Mouse (Mus musculus) hindbrain, embryonic 14.5 days (tissue): ENCODE measurements at regions not wholly inside any gene's neighbourhood (a gene's known extent, or its start where the extent isn't known, plus 50 kb on each side); places are given as distances from the start of the nearest gene placed in this dataset.

Experiments
- ATAC-seq: fragments of 200-750 bp; cut with Nextera tagmentation; 2 replicates; pipeline ENCODE4 v1.8.0; 2017; ENCODE audit warnings: moderate number of reproducible peaks, mild to moderate bottlenecking, moderate TSS enrichment, moderate library complexity; ENCODE audit not compliant: low FRiP score
- DNase-seq: peaks from one replicate; pipeline ENCODE4 v3.0.0-alpha.2; 2015; ENCODE audit warnings: low spot score
- H3K27ac ChIP-seq: fragments of 300-500 bp; sonication (generic); 2 replicates; pipeline ENCODE4 v1.5.1; 2014; ENCODE audit warnings: mild to moderate bottlenecking, moderate library complexity
- H3K27me3 ChIP-seq: fragments of 300-500 bp; sonication (generic); 2 replicates; pipeline ENCODE4 v1.6.1; 2014; ENCODE audit warnings: mild to moderate bottlenecking, low read length, mixed read lengths; ENCODE audit not compliant: control insufficient read depth, insufficient read depth
- H3K36me3 ChIP-seq: fragments of 300-500 bp; sonication (generic); replicated peaks from 2 replicates; pipeline ENCODE4 v1.6.1; 2014; ENCODE audit not compliant: control insufficient read depth, insufficient read depth
- H3K4me1 ChIP-seq: fragments of 300-500 bp; sonication (generic); replicated peaks from 2 replicates; pipeline ENCODE4 v1.6.1; 2014; ENCODE audit warnings: antibody characterized with exemption, low read length, mixed read lengths; ENCODE audit not compliant: control insufficient read depth, insufficient read depth
- H3K4me2 ChIP-seq: fragments of 300-500 bp; sonication (generic); replicated peaks from 2 replicates; pipeline ENCODE4 v1.6.1; 2014; ENCODE audit warnings: mild to moderate bottlenecking, moderate library complexity
- H3K4me3 ChIP-seq: fragments of 300-500 bp; sonication (generic); replicated peaks from 2 replicates; pipeline ENCODE4 v1.5.1; 2014; ENCODE audit warnings: mild to moderate bottlenecking, low read length
- H3K9ac ChIP-seq: fragments of 300-500 bp; sonication (generic); 2 replicates; pipeline ENCODE4 v1.6.1; 2014
- H3K9me3 ChIP-seq: fragments of 300-500 bp; sonication (generic); 2 replicates; pipeline ENCODE4 v1.6.1; 2016; ENCODE audit warnings: low read length; ENCODE audit not compliant: control insufficient read depth
- WGBS: fragments of 180-500 bp; shearing (Covaris S2); extraction: QIAGEN DNeasy Blood & Tissue Kit; methylation state at CpG from one replicate; pipeline ENCODE4 v1.1.7; 2014; 5-methylcytosine and 5-hydroxymethylcytosine counted together

GRCm38 (mm10) chr12:117389516-117390347, 126.5 kb upstream of the Rapgef5 start:
- no peak overlapping the region for H3K9ac ChIP-seq
- no peaks in the 10 kb centered on the region for H3K4me1 ChIP-seq
- H3K27ac ChIP-seq: no peak overlapping the region
- no peaks in the 10 kb centered on the region for H3K9me3 ChIP-seq
- ATAC-seq (no peak), DNase-seq (peak; percentile 57)
- no peak overlapping the region for H3K4me3 ChIP-seq
- no peaks in the 10 kb centered on the region for H3K36me3 ChIP-seq
- whole genome bisulfite sequencing: 80% methylated on average over 7 of the region's 7 CpGs
- no peak overlapping the region for H3K4me2 ChIP-seq
- H3K27me3 ChIP-seq: no peaks in the 10 kb centered on the region

DNA sequence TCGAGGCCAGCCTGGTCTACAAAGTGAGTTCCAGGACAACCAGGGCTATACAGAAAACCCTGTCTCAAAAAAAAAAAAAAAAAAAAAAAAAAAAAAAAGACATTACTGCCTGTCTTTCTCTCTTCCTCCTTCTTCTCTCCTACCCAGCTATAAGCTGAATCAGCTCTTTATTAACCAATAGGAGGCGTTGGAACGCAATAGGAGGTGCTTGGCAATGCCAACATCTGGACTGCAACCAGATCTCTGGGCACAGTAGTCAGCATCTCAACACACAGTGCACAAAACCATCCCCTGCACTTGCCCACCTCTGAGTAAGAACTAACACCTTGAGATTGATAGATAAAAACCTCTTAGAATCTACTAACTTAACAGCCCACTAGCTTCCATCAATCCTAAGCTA, 118.8 kb upstream of the Rapgef5 start:
- no peak overlapping the region for H3K27ac ChIP-seq
- ATAC-seq: no peak
- no peak for DNase-seq
- H3K9me3 ChIP-seq: no peaks in the 10 kb centered on the region
- no peak overlapping the region for H3K4me2 ChIP-seq
- WGBS: 91% methylated on average over 3 of the region's 3 CpGs
- no peaks in the 10 kb centered on the region for H3K27me3 ChIP-seq
- H3K4me1 ChIP-seq: no peaks in the 10 kb centered on the region
- H3K9ac ChIP-seq: no peak overlapping the region
- H3K36me3 ChIP-seq: no peaks in the 10 kb centered on the region
- H3K4me3 ChIP-seq: no peak overlapping the region

DNA sequence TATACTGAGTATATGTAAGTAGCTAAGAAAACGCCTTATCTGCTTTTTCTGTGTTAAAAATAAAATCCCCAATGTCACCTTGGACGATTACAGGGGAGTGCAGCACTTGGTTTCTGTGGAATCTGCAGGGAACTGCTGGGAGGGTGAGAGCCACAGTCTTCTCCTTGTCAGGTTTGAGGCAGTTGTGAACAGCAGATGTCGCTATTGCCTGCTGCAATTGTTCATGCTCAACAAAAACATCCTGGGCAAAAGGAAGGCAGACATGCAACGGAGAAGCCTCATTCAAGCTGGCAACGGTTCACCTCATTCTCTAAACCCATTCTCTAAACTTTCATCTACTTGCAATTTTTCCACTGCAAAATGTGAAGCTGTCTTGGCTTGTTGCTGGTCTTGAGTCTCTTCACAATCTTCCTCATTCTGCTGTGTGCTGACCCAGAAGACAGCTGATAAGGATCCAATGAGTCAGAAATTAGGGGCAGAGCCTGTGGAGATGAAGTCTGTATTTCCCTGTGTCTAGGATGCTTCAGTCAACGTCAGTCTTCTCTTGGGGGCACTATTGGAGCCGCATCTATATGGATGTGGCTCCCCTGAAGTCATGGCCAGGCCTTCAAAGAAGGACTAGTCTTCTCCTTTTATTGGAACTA, 112.6 kb upstream of the Rapgef5 start:
- H3K9me3 ChIP-seq: no peaks in the 10 kb centered on the region
- ATAC-seq: peak; percentile 72; the same call in 1 of the 2 replicates
- WGBS: 7% methylated on average over 7 of the region's 7 CpGs

GRCm38 (mm10) chr12:117404157-117404752, 112.0 kb upstream of the Rapgef5 start:
- H3K27ac ChIP-seq: no peak overlapping the region
- WGBS: 65% methylated on average over 5 of the region's 5 CpGs
- H3K36me3 ChIP-seq: no peaks in the 10 kb centered on the region
- ATAC-seq (no peak), DNase-seq (no peak)
- no peaks in the 10 kb centered on the region for H3K27me3 ChIP-seq
- no peak overlapping the region for H3K9ac ChIP-seq
- H3K4me2 ChIP-seq: no peak overlapping the region
- H3K4me1 ChIP-seq: no peaks in the 10 kb centered on the region
- H3K4me3 ChIP-seq: no peak overlapping the region
- no peaks in the 10 kb centered on the region for H3K9me3 ChIP-seq

More for the DNA sequence above, 112.6 kb upstream of the Rapgef5 start:
- Histone ChIP-seq H3K4me1 (no peaks in the 10 kb centered on the region), H3K36me3 (no peaks in the 10 kb centered on the region), H3K27me3 (no peaks in the 10 kb centered on the region), H3K9ac (no peak overlapping the region), H3K4me2 (no peak overlapping the region), H3K27ac (no peak overlapping the region), H3K4me3 (no peak overlapping the region)
- peak; percentile 93 for DNase-seq

GRCm38 (mm10) chr12:117406832-117407231, 109.4 kb upstream of the Rapgef5 start:
- 93% methylated on average over 9 of the region's 9 CpGs for WGBS
- no peak for ATAC-seq

GRCm38 (mm10) chr12:117410604-117411003, 105.7 kb upstream of the Rapgef5 start:
- DNase-seq (no peak), ATAC-seq (0 out of 2 replicates have a peak, but pooled peaks have one; percentile 5)
- Histone ChIP-seq H3K9me3 (no peaks in the 10 kb centered on the region), H3K4me2 (no peak overlapping the region), H3K9ac (no peak overlapping the region), H3K27me3 (no peaks in the 10 kb centered on the region), H3K27ac (no peak overlapping the region), H3K4me1 (peaks cover 6% of the 10 kb centered on the region), H3K36me3 (no peaks in the 10 kb centered on the region), H3K4me3 (no peak overlapping the region)
- WGBS: 24% methylated on average over 1 of the region's 1 CpGs

More at GRCm38 (mm10) chr12:117406832-117407231, 109.4 kb upstream of the Rapgef5 start:
- Histone ChIP-seq H3K27me3 (no peaks in the 10 kb centered on the region), H3K9ac (no peak overlapping the region), H3K4me3 (no peak overlapping the region), H3K4me1 (no peaks in the 10 kb centered on the region), H3K9me3 (no peaks in the 10 kb centered on the region), H3K36me3 (no peaks in the 10 kb centered on the region), H3K27ac (no peak overlapping the region), H3K4me2 (no peak overlapping the region)
- DNase-seq: no peak

- Histone ChIP-seq H3K36me3 (no peaks in the 10 kb centered on the region), H3K4me2 (no peak overlapping the region), H3K9ac (no peak overlapping the region), H3K4me3 (no peak overlapping the region), H3K9me3 (no peaks in the 10 kb centered on the region), H3K27ac (no peak overlapping the region), H3K4me1 (peaks cover 6% of the 10 kb centered on the region), H3K27me3 (no peaks in the 10 kb centered on the region)
- ATAC-seq (no peak), DNase-seq (no peak)
- WGBS: 41% methylated on average over 6 of the region's 6 CpGs
Observed at GRCm38 (mm10) chr12:117412257-117412656, 104.0 kb upstream of the Rapgef5 start.

- Histone ChIP-seq H3K9ac (no peak overlapping the region; the same call in 1 of the 2 replicates), H3K4me3 (no peak overlapping the region), H3K4me2 (no peak overlapping the region), H3K27ac (0 out of 2 replicates have a peak overlapping the region, but pooled peaks have one; percentile 18), H3K36me3 (no peaks in the 10 kb centered on the region), H3K4me1 (peaks cover 6% of the 10 kb centered on the region), H3K27me3 (no peaks in the 10 kb centered on the region), H3K9me3 (no peaks in the 10 kb centered on the region)
- WGBS: 62% methylated on average over 2 of the region's 2 CpGs
- peak; percentile 35; the same call in 1 of the 2 replicates for ATAC-seq
- DNase-seq: no peak
Observed at GRCm38 (mm10) chr12:117412779-117413505, 103.3 kb upstream of the Rapgef5 start.

DNA sequence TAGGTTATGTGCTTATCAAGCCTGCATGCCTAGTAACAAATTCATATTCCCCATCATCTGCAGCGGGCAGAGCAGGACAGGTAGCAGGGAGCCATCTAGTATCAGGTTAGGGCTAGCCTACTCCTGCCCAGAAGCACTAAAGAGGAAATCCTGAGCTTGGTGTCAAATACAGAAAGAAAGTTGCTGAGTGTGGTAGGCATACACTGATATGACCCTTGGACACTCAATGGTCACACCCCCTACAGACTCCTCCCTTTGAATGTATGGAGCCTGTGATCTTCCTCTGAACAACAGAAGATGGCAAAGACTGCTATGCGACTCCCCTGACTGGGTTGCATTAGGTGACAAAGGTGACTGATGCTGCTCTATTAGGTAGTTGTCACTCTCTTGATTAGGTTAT, 102.3 kb upstream of the Rapgef5 start:
- DNase-seq (no peak), ATAC-seq (no peak)
- Histone ChIP-seq H3K9ac (no peak overlapping the region), H3K9me3 (no peaks in the 10 kb centered on the region), H3K4me2 (no peak overlapping the region), H3K27me3 (no peaks in the 10 kb centered on the region), H3K36me3 (no peaks in the 10 kb centered on the region), H3K4me1 (peaks cover 6% of the 10 kb centered on the region), H3K27ac (no peak overlapping the region), H3K4me3 (no peak overlapping the region)
- WGBS: 92% methylated on average over 2 of the region's 2 CpGs
